Mouse (Mus musculus): Measurements from ENCODE around the gene Nob1. TPM values are rescaled to one million over a fixed set of nuclear protein-coding genes. Genes with fewer than 3 reads are reported as not detected.

Nob1 gene
- polyA plus RNA-seq, 1 experiment = 31.2 TPM

DNA sequence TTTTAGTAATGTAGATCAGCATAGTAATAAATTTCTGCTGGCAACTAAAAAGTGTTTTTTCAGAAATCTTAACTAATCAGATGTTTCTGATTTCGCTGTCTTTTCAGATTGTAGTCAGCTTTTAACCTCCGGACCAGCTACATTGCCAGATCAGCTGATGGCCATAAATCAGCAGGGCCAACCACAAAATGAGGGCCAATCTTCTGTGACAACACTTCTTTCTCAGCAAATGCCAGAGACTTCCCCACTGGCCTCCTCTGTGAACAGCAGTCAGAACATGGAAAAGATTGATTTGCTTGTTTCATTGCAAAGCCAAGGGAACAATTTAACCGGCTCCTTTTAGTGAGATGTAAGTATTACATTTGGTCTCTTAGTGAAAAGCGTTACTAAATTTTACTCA is 54.5 kb downstream of the Nob1 start:
- TF ChIP-seq FLI1 (IDR thresholded peaks at IDR 0.05; ENCODE audit: low read length) (no peak), GATA1 (IDR thresholded peaks at IDR 0.05; ENCODE audit: borderline replicate concordance, low read length) (no peak)
- Histone ChIP-seq H3K4me3 (replicated peaks) (no peak overlapping the region), H3K4me1 (peaks cover 20% of the 10 kb centered on the region), H3K9me3 (no peaks in the 10 kb centered on the region), H3K27me3 (replicated peaks) (no peaks in the 10 kb centered on the region), H3K36me3 (replicated peaks; ENCODE audit: low read length) (peaks cover 88% of the 10 kb centered on the region)

Other genes starting within 250 kb of the Nob1 start
- 0.41 and 0.71 TPM in 2 replicates for gene Nfat5, start 131.6 kb downstream of the Nob1 start, polyA plus RNA-seq (2012; ENCODE audit: insufficient read depth, low replicate concordance)
- 0.43 TPM in 1 of 2 replicates, not detected in the other for gene Nqo1, start 21.8 kb downstream of the Nob1 start, polyA plus RNA-seq (2012; ENCODE audit: insufficient read depth, low replicate concordance)
- 32.4 and 80.9 TPM in 2 replicates for gene Wwp2, start 11.3 kb upstream of the Nob1 start, polyA plus RNA-seq (2012; ENCODE audit: insufficient read depth, low replicate concordance)
- gene Psmd7, start 163.4 kb upstream of the Nob1 start, polyA plus RNA-seq (2012; ENCODE audit: insufficient read depth, low replicate concordance) = 13.5 and 35.9 TPM in 2 replicates

Data from megakaryocyte, embryonic 14.5 days (primary cell).